Mouse (Mus musculus) G1E-ER4 (cell line): Measurements from ENCODE around the gene Bhlhb9. TPM values are rescaled to one million over a fixed set of nuclear protein-coding genes. Genes with fewer than 3 reads are reported as not detected.
"Not testable (repeated sequence)": the region's sequence is repeated elsewhere in the genome, so short reads cannot be mapped to it uniquely, and the experiment has no call there.

Experiments used
- GATA1 ChIP-seq: IDR thresholded peaks from one replicate; pipeline ENCODE4 v1.8.0; 2012; ENCODE audit warnings: low read length, inconsistent platforms
- polyA plus RNA-seq: library from polyadenylated mRNA; stranded (reverse); fragments of >175 nt; gene quantifications from 2 replicates; pipeline ENCODE4 v1.2.3, GENCODE M21; 2012

The Bhlhb9 gene
- polyA plus RNA-seq: 29.3 and 55.1 TPM in 2 replicates

DNA sequence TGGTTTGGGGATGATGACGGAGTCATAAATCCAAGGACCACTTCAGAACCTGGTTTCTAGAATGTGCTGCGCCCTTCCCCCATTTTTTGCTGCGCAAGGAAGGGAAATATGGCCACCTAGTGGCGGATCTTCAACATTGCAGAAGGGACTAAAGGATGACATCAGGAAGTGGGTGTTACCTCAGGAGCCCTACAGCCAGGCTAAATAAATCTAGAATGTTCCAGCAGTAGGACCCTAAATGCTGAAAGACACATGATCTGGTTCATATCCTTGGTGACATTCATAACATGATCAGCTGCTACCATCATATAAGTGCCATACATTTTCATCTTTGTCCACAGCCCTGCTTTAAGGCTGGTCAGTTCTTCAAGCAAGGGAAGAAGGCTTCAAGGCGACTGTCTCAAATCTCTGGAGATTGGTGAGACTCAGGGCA is at the start of gene Bhlhb9:
TSS of gene Bhlhb9 (plus strand) at position 383 of the 433 bp plus-strand sequence.
- not testable (repeated sequence) for TF ChIP-seq GATA1

GRCm38 (mm10) chrX:135752832-135753231 is 44.6 kb upstream of the Bhlhb9 start:
- TF ChIP-seq GATA1: no peak

GRCm38 (mm10) chrX:135761707-135762106 is 35.7 kb upstream of the Bhlhb9 start:
- TF ChIP-seq GATA1: no peak

- TF ChIP-seq GATA1: no peak
Observed at GRCm38 (mm10) chrX:135768043-135768548, 29.3 kb upstream of the Bhlhb9 start.

DNA sequence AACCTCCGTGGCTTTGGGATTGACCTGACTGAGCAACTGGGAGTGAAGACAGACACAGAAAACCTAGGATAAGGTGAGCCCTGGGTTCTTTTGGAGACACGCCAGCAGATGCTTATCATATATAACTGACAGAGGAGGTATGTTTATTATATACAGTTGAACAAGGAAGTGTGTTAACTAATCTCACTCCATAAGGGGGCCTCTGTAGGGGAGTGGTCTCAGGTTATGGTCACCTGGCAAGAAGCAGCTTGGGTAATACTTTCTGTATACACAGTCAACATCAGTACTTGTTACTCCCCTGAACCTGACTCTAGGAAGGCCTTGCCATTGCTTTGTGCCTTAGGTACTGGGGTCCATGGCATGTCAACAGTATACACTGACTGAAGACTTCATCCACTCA is 28.8 kb upstream of the Bhlhb9 start:
- no peak for TF ChIP-seq GATA1

GRCm38 (mm10) chrX:135791536-135791935 is 5.9 kb upstream of the Bhlhb9 start:
- no peak for TF ChIP-seq GATA1

DNA sequence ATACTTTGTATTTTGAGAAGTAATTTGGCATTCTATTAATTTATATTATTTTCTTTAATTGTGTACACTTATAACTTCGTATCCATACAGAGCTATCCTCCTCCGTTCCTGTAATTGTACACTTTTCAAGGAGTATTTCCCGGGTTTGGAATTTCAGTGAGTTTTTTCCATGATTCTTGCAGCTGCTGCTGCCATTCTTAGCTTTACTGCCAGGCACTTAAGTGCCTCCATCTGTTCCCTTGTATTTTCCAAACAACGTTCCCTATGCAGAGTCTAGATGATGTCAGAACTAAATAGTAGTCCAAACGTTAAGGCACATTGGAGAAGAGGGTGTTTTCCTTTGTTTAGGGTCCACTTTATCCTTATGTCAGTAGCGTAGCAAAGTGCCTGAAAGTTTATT is 5.1 kb upstream of the Bhlhb9 start:
- TF ChIP-seq GATA1: no peak

DNA sequence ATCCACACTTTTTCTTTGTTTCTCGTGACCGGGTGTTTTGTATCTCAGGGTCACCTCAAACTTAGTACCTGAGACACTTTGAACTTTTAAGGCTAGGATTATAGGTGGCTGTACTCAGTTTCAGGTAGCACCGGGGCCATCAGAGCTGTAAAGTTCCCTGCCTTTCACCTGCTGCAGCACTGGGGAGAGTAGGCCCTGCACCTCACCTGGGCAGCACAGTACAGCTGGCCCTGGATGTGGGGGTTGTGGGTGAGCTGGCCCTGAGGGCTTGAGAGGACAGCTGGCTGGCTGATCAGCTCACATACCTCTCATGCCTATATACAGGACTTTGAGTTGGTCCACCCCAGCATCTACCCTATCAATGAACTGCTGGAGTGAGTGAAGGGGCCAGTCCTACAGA is 6.8 kb downstream of the Bhlhb9 start:
- no peak for TF ChIP-seq GATA1

DNA sequence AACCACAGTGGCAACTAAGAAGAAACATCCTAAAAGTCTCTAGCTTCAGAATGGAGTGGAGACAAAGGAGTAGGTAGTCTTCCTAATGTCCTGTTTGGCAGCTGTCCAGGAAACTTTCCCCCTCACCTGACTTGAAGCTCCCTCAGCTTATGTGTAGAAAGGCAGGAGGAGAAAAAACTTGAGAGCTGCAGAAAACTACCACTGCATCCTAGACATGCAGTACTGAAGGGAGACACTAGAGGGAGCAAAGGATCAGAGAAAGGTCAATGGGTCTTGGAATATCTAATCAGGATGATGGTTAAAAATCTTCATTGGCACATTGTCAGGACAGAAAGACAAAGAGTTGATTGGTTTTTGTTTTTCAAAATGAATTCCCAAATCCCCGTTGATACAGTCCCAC is 8.4 kb downstream of the Bhlhb9 start:
- no peak for TF ChIP-seq GATA1

- no peak for TF ChIP-seq GATA1
Observed at GRCm38 (mm10) chrX:135837896-135838295, 40.5 kb downstream of the Bhlhb9 start.

GRCm38 (mm10) chrX:135838521-135839360 is 41.3 kb downstream of the Bhlhb9 start, which contains the start of gene Gprasp2:
Gene Gprasp2 (plus strand): TSS chrX:135839034.
- not testable (repeated sequence) for TF ChIP-seq GATA1

- TF ChIP-seq GATA1: no peak
Observed at GRCm38 (mm10) chrX:135876679-135877078, 79.3 kb downstream of the Bhlhb9 start.

DNA sequence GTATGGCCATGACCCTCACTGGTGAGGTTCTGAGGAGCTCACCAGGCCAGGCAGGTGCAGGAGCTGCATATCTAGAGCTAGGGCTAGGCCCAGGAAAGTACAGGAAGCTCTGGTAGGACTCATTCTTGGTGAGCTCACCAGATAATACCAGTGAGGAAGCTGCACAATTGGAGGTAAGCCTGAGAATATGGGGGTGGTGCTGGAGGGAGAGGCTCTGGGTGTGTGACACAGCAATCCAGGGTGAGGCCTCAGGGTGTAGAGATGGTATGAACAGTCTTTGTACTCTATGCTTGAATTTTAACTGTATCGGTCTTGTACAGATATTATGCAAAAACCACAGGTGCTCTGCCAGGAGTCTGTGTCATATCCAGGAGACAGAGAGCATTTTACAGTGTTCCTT is 82.2 kb downstream of the Bhlhb9 start:
- TF ChIP-seq GATA1: no peak

DNA sequence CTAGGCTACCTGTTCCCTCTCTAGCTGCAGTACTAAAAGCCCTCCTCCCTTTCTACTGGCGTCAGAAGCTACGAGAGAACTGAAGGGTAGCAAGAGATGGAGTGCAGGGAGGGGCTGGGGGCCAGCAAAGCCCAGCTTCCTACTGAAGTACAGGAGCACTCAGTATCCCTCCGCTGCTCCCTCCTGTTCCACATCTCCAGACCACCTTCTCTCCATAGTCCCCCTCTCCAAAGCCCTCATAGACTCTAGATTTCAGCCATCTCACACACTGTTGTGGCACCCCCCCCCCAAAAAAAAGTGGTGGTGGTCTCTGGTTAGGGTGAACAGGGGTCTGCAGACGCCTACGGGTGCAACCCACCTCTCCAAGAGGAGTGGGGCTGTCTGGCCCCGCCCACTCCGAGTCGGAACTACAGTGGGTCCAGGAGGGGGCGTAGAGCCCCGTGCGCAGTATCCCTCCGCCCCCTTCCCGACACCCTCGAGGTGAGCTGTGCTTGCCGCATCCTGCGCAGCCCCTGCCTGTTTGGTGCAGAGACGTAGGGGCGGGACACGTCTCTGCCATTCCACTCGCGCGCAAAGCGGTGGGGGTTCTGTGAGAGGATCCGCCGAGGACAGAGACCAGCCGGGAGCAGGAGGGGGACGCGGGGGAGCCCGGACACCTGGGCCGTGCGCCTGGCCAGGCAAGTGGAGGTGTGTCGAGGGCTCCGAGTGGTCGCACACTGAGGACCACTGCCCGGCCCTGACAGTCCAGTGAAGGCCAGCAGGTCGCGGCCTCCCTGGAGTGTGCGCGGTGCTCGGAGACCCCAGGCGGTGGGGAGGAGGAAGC is 88.2 kb downstream of the Bhlhb9 start:
- no peak for TF ChIP-seq GATA1

DNA sequence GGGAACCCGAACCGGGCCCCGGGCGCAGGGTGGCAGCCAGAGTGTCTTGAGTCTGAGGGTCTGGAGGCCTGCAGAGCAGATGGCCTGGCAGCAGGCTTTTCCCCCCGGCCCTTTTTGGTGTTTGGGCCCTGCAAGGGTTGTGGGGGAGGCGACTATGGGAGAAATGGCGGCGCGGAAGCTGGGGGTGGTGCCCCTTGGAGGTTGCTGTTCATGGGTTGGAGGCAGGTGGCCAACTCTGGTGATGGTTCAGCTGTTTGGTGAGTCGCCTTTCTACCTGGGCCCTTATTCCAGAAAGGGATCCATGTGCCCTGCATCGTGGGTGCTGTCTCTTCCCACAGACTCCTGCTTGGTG is 88.8 kb downstream of the Bhlhb9 start:
- no peak for TF ChIP-seq GATA1

DNA sequence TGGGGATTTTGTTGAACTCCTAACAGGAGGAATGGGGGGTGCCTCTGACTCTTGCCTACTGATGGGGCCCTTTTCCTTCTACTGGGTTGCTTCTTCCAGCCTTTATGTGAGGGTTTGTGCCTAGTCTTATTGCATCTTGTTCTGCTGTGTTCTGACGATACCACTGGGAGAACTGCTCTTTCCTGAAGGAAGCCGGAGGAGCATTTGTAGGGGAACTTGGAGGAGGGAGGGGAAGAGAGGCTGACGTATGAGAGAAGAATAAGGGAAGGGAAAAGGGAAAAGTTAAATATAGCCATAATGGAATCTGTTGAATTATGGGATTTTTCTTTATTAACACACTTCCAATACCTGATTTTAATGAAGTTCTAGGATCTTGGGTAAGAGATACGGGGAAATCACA is 119.2 kb downstream of the Bhlhb9 start:
- TF ChIP-seq GATA1: no peak

- no peak for TF ChIP-seq GATA1
Observed at GRCm38 (mm10) chrX:135917116-135917515, 119.7 kb downstream of the Bhlhb9 start.
